Mouse (Mus musculus): Measurements from ENCODE around the gene Zfpm1.

Gene Zfpm1

DNA sequence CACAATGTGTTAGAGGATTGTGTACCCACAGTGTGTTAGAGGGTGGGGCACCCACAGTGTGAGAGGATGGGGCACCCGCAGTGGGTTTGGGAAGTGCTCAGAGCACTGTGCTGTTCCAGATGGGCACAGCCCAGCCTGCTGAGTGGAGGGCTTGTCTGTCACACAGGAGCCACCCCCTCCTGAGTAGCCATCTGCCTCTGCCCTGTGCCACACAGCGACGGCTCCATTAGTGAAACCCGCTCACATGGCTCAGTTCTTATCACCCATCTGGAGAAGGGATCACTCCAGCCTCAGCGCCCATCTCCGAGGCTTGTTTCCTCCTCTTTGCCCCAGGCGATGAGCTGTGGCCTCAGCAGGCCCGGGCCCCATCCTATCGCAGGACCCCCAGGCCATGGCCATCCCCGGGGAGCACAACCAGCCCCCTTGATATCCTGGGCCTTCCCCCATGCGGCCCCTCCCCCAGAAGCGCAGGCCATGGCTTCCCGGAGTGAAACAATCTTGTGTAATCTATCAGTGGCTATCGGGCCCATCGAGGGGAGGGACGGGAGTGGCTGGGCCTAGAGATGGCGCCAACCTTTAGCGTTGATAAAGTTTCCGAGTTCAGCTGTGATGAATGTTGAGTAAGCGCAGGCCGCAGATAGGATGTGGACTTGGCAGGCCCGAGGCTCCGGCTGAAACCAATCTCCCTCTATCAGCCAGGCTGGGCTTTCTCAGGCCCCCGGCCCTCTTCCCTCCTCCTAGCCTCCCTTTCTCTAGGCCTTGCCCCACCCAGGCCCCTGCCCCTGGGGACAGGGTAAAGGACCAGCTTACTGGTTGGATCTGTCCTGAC lies 14.4 kb downstream of the Zfpm1 start:
- no peak for DNase-seq (ENCODE audit: extremely low spot score, low read depth, low spot score)

DNA sequence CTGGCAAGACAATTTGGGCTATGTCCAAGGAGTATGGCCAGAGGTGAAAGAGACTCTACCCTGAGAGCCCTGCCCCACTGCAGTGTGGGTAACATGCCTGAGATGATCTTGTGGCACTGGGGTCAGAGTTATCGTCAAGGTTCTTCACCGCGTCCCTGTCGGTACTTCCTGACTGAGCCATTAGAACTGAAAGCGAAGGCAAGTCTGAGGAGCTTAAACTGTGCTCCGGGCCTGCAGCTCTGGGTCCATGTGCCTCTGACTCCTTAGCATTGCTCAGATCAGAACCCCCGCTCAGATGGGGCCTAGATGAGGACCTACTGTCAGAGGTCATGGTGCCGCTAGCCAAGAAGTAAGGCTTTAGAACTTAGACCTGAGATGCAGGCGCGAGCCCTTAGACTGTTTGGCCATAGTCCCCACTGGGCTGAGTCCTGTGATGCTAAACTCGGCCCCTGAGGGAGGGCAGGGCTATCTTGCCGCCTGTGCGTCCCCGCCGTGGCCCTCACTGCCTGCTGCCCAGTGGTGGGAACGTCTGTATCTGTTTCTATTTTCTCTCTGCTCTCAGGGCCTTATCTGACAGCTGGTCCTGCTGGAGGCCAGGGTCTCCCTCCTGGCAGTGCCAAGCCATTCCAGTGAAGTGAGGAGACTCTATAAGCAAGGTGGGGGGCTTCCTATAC lies 17.8 kb downstream of the Zfpm1 start:
- DNase-seq (ENCODE audit: extremely low spot score, low read depth, low spot score): no peak

GRCm38 (mm10) chr8:122301081-122301480 lies 19.1 kb downstream of the Zfpm1 start:
- DNase-seq (ENCODE audit: extremely low spot score, low read depth, low spot score): no peak

- no peak for DNase-seq (ENCODE audit: extremely low spot score, low read depth, low spot score)
Observed at GRCm38 (mm10) chr8:122301866-122302265, 19.9 kb downstream of the Zfpm1 start.

DNA sequence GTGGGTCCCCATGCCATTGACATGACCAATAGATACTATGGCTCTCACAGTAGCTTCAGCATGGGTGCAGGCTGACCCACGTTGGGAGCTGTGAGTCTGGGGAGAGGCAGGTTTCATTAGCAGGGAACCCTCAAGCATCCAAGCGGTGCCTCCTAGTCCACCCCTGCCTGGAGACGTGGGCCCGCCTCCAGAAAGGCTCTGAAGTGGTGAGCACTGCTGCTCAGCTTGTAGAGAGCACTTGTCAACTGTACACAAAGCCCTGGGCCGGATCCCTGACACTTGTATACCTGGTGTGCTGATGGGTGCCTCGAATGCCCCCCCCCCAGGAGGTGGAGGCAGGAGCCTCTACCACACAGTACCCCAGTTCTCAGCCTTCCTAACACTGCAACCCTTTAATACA lies 21.5 kb downstream of the Zfpm1 start:
- no peak for DNase-seq (ENCODE audit: extremely low spot score, low read depth, low spot score)

GRCm38 (mm10) chr8:122304058-122304457 lies 22.1 kb downstream of the Zfpm1 start:
- DNase-seq (ENCODE audit: extremely low spot score, low read depth, low spot score): no peak

GRCm38 (mm10) chr8:122306660-122307399 lies 24.9 kb downstream of the Zfpm1 start:
- DNase-seq (ENCODE audit: extremely low spot score, low read depth, low spot score): no peak

DNA sequence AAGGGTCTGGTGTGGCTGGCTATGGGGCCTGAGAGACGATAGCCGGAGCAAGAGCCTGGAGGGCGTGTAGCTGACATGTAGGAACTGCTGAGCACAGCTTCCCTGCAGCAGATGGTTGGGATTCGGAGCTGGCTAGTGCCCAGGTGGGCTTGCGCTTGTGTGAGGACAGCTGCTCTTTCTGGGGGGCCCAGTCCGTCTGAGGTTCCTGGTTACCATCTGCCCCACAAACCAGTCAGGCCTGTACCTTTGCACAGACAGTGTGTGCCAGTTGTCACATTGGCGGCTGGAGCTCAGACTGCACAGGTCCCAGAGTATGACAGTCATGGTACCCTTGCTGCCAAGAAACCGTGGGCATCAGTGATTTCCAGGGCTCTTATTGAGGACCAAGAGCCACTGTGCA lies 25.9 kb downstream of the Zfpm1 start:
- DNase-seq (ENCODE audit: extremely low spot score, low read depth, low spot score): no peak

- DNase-seq (ENCODE audit: extremely low spot score, low read depth, low spot score): no peak
Observed at GRCm38 (mm10) chr8:122309272-122309671, 27.3 kb downstream of the Zfpm1 start.

DNA sequence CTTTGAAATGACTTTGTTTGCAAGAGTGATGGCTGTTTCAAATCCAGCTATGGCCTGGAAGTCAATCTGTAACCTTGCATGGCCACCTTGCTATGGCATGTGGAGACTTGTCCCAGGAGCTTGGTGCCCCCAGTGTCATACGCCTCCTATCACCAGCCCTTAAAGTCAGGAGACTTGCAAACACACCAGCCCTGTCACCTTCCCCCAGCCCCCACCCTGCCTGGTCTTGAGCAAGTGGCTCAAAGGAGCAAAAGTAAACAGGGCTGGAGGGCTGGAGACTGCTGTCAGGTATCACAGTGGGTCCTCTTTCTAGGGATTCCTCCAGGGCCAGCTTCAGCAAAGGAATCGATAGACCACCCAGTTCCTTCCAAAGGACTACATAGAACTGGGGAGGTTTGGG lies 29.2 kb downstream of the Zfpm1 start:
- no peak for DNase-seq (ENCODE audit: extremely low spot score, low read depth, low spot score)

DNA sequence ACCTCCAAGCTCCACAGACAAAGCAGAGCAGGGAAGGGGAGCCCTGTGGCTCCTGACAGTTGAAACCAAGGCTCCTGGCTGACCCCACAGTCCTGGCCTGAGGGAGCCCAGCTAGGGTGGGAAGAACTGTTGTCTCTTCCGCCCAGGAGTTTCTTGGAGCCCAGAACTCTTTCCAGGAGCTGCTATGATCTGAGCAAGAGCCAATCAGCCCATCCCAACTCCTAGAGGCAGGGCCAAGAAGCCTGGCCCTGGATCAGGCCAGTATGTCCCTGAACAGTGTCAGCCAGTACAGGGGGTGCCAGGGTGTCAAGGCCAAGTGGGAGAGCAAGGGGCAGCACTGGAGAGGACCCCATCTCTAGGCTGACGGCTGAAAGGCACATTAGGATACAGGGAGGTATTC lies 30.6 kb downstream of the Zfpm1 start:
- no peak for DNase-seq (ENCODE audit: extremely low spot score, low read depth, low spot score)

DNA sequence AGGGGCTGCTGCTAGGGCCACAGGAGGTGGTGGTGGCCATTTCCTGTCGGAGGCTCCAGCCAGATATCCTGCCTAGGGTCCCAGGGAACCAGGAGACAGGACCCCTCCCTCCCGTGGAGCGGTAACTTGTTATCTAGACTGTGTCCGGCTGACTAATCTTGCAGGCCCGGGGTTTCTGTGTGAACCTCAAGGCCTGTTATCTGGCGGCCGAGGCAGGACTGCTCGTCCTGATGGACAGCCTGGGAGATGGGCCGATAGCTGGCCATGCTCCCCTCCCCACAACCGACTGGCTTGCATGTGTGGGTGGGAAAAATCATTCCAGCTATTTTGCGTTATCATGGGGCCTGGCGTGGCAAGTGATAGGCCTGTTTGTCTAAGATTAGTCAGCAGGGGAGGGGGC lies 31.4 kb downstream of the Zfpm1 start:
- DNase-seq (ENCODE audit: extremely low spot score, low read depth, low spot score): no peak

- DNase-seq (ENCODE audit: extremely low spot score, low read depth, low spot score): no peak
Observed at GRCm38 (mm10) chr8:122314899-122315496, 33.1 kb downstream of the Zfpm1 start.

- DNase-seq (ENCODE audit: extremely low spot score, low read depth, low spot score): no peak
Observed at GRCm38 (mm10) chr8:122316402-122316801, 34.5 kb downstream of the Zfpm1 start.

DNA sequence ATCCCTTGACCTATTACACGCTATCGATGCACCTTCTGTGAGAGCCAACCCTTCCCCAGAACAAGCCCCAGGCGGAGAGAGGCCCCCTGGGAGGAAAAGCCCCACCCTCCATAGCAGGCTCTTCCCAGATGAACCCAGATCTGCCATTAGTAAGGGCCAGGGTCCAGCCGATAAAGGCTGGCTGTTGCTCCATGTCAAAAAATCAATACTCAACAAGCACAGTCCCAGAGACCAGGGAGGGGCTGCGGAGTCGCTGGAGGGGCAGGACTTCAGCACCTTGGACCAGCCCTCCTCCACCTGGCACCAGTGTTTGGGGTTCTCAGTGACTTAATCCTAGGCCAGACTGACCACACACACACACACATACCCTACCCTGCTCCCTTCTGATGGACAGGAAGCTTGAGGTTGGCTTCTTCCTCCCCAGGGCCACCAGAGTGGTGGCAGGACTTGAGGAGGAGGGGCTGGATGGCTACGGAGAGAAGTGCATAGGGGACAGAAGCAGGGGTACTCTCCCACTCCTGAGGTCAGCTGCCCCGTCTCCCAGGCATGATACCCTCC lies 36.1 kb downstream of the Zfpm1 start:
- DNase-seq (ENCODE audit: extremely low spot score, low read depth, low spot score): no peak

DNA sequence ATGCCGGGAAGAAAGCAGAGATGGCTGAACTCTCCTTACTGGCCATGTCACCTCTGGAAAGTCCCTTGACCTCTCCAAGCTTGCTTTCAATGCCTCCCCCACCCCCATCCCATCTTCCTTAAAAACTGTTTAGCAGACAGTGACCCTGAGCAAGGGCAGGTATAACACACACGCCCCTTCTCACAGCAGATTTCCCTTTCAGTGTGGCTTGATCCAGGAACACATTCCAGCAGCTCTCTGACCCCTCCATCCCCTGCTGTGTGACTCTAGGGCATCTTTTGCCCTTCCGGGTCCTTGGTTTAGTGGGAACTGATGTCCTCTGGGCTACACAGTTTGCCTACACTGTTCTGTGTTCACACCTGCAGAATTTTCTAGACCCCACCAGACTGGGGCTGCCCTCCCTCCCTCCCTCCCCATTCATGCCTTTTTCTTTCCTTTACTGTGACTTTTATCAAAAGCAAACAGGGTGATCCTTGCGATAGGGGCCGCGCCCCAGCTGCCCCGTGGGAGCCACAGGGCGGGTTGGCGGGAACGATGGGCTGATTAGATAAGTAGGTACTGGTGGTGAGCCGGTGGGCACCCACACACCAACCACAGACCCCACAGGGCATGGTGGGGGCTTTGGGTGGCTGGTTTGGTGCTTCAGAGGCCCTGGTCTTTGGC lies 37.2 kb downstream of the Zfpm1 start:
- DNase-seq (ENCODE audit: extremely low spot score, low read depth, low spot score): no peak

- no peak for DNase-seq (ENCODE audit: extremely low spot score, low read depth, low spot score)
Observed at GRCm38 (mm10) chr8:122319708-122320075, 37.8 kb downstream of the Zfpm1 start.

GRCm38 (mm10) chr8:122320541-122320940 lies 38.6 kb downstream of the Zfpm1 start:
- DNase-seq (ENCODE audit: extremely low spot score, low read depth, low spot score): no peak

DNA sequence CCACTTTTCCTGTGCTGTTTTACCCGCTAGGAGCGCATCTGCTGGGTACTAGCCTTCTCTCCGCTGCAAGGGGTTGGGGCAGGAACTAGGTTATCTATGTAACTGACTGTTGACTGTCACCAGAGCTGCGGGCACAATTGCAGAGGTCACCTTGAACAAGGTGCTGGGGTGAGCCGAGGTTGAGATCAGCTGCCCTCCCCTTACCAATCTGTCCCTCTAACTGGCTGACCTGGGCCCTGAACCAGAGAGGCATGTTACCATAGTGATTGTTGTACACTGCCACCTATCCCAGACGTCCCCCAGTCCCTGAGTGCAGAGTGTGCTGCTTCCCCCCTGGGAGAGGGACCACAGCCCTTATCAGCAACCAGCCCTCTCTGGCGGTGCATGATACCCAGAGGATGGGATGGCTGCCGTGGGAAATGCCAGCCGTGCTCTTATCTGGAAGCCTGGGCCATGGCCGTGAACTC lies 39.5 kb downstream of the Zfpm1 start:
- no peak for DNase-seq (ENCODE audit: extremely low spot score, low read depth, low spot score)

GRCm38 (mm10) chr8:122322126-122322525 lies 40.2 kb downstream of the Zfpm1 start:
- DNase-seq (ENCODE audit: extremely low spot score, low read depth, low spot score): no peak

DNA sequence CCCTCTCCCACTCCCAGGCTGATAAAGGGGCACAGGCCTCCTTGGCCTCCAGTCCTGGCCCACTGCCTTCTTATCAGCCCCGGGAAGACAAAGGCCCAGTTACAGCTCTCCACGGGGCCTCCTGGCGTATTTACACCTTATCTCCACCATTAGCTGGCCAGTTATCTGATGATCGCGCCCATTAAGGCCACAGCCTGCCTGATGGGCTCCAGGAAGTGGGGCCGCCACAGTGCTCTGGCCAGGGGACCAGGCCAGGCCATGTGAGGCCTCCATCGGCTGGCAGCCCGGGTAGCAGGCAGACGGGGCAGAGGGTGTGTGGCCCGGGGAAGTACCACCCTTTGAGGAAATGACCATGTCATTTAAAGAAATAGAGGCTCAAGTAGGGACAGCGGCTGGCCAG lies 40.9 kb downstream of the Zfpm1 start:
- DNase-seq (ENCODE audit: extremely low spot score, low read depth, low spot score): no peak

Measured in hindlimb bud, embryonic 11.5 days (tissue).